Mouse (Mus musculus): ENCODE measurements around the gene Rfx2. TPM values are rescaled to one million over a fixed set of nuclear protein-coding genes. Genes with fewer than 3 reads are reported as not detected.

Rfx2 gene
- 2.5 and 3.4 TPM in 2 replicates for polyA plus RNA-seq (2015; fragmentation: Nextera tagmentation; extraction: Ambion mirVana)

- no peak for ATAC-seq
- no peaks in the 10 kb centered on the region for H3K9me3 ChIP-seq (ENCODE audit: control insufficient read depth, low read length)
- peaks cover 8% of the 10 kb centered on the region for H3K4me1 ChIP-seq (ENCODE audit: control insufficient read depth, insufficient read depth, low read length)
- WGBS, result under 1% methylated on average over 38 of the region's 62 CpGs
- H3K36me3 ChIP-seq (ENCODE audit: control insufficient read depth, insufficient read depth, low read length), result no peaks in the 10 kb centered on the region
- H3K4me2 ChIP-seq (ENCODE audit: low read depth, low read length), result peak within 1 kb of the TSS; percentile 94
- peak within 1 kb of the TSS; percentile 75 for H3K4me3 ChIP-seq (ENCODE audit: low read length)
- no peak within 1 kb of the TSS for H3K27ac ChIP-seq (ENCODE audit: low read length)
- peak within 1 kb of the TSS; percentile 67 for H3K9ac ChIP-seq (ENCODE audit: low read depth, low read length)
- H3K27me3 ChIP-seq (replicated peaks; ENCODE audit: control insufficient read depth, insufficient read depth, low read length), result peaks cover 2% of the 10 kb centered on the region; the same call in 1 of the 2 replicates
These were observed at the start of gene Rfx2 for GRCm38 (mm10) chr17:56830411-56831110. Rfx2 (minus strand) TSS chr17:56831013.

GRCm38 (mm10) chr17:56877426-56877825, 46.6 kb upstream of the Rfx2 start:
- Histone ChIP-seq H3K4me1 (ENCODE audit: control insufficient read depth, insufficient read depth, low read length) (no peaks in the 10 kb centered on the region), H3K9ac (ENCODE audit: low read depth, low read length) (no peak overlapping the region), H3K36me3 (ENCODE audit: control insufficient read depth, insufficient read depth, low read length) (no peaks in the 10 kb centered on the region), H3K4me3 (ENCODE audit: low read length) (no peak overlapping the region), H3K9me3 (ENCODE audit: control insufficient read depth, low read length) (no peaks in the 10 kb centered on the region), H3K27ac (ENCODE audit: low read length) (no peak overlapping the region), H3K27me3 (replicated peaks; ENCODE audit: control insufficient read depth, insufficient read depth, low read length) (no peaks in the 10 kb centered on the region), H3K4me2 (ENCODE audit: low read depth, low read length) (no peak overlapping the region)
- ATAC-seq, result no peak
- 88% methylated on average over 19 of the region's 19 CpGs for WGBS

- H3K9me3 ChIP-seq (ENCODE audit: control insufficient read depth, low read length), result no peaks in the 10 kb centered on the region
- no peaks in the 10 kb centered on the region for H3K27me3 ChIP-seq (replicated peaks; ENCODE audit: control insufficient read depth, insufficient read depth, low read length)
- ATAC-seq, result no peak
- H3K9ac ChIP-seq (ENCODE audit: low read depth, low read length), result no peak overlapping the region
- WGBS, result 59% methylated on average over 8 of the region's 8 CpGs
- H3K4me2 ChIP-seq (ENCODE audit: low read depth, low read length), result no peak overlapping the region
- H3K27ac ChIP-seq (ENCODE audit: low read length), result no peak overlapping the region
- no peaks in the 10 kb centered on the region for H3K36me3 ChIP-seq (ENCODE audit: control insufficient read depth, insufficient read depth, low read length)
- no peaks in the 10 kb centered on the region for H3K4me1 ChIP-seq (ENCODE audit: control insufficient read depth, insufficient read depth, low read length)
- no peak overlapping the region for H3K4me3 ChIP-seq (ENCODE audit: low read length)
These were observed 46.2 kb upstream of the Rfx2 start for GRCm38 (mm10) chr17:56876981-56877380.

GRCm38 (mm10) chr17:56876465-56876864, 45.7 kb upstream of the Rfx2 start:
- no peak for ATAC-seq
- 84% methylated on average over 3 of the region's 3 CpGs for WGBS
- no peak overlapping the region for H3K27ac ChIP-seq (ENCODE audit: low read length)
- no peak overlapping the region for H3K4me2 ChIP-seq (ENCODE audit: low read depth, low read length)
- H3K9me3 ChIP-seq (ENCODE audit: control insufficient read depth, low read length), result no peaks in the 10 kb centered on the region
- H3K4me3 ChIP-seq (ENCODE audit: low read length), result no peak overlapping the region
- no peaks in the 10 kb centered on the region for H3K4me1 ChIP-seq (ENCODE audit: control insufficient read depth, insufficient read depth, low read length)
- H3K27me3 ChIP-seq (replicated peaks; ENCODE audit: control insufficient read depth, insufficient read depth, low read length), result no peaks in the 10 kb centered on the region
- H3K9ac ChIP-seq (ENCODE audit: low read depth, low read length), result no peak overlapping the region
- no peaks in the 10 kb centered on the region for H3K36me3 ChIP-seq (ENCODE audit: control insufficient read depth, insufficient read depth, low read length)

GRCm38 (mm10) chr17:56874936-56875651, 44.3 kb upstream of the Rfx2 start, which contains the start of gene 1700061G19Rik:
1700061G19Rik (plus strand) TSS chr17:56875477.
- H3K36me3 ChIP-seq (ENCODE audit: control insufficient read depth, insufficient read depth, low read length), result no peaks in the 10 kb centered on the region
- ATAC-seq, result no peak
- H3K4me2 ChIP-seq (ENCODE audit: low read depth, low read length), result no peak within 1 kb of the TSS
- no peak within 1 kb of the TSS for H3K4me3 ChIP-seq (ENCODE audit: low read length)
- H3K9ac ChIP-seq (ENCODE audit: low read depth, low read length), result no peak within 1 kb of the TSS
- no peaks in the 10 kb centered on the region for H3K9me3 ChIP-seq (ENCODE audit: control insufficient read depth, low read length)
- H3K27me3 ChIP-seq (replicated peaks; ENCODE audit: control insufficient read depth, insufficient read depth, low read length), result no peaks in the 10 kb centered on the region
- no peak within 1 kb of the TSS for H3K27ac ChIP-seq (ENCODE audit: low read length)
- WGBS, result 78% methylated on average over 12 of the region's 12 CpGs
- no peaks in the 10 kb centered on the region for H3K4me1 ChIP-seq (ENCODE audit: control insufficient read depth, insufficient read depth, low read length)

GRCm38 (mm10) chr17:56874237-56874636, 43.4 kb upstream of the Rfx2 start, which contains the start of gene Acsbg2:
Acsbg2 (minus strand) TSS chr17:56874447.
- no peak within 1 kb of the TSS for H3K9ac ChIP-seq (ENCODE audit: low read depth, low read length)
- no peaks in the 10 kb centered on the region for H3K4me1 ChIP-seq (ENCODE audit: control insufficient read depth, insufficient read depth, low read length)
- no peaks in the 10 kb centered on the region for H3K36me3 ChIP-seq (ENCODE audit: control insufficient read depth, insufficient read depth, low read length)
- H3K27ac ChIP-seq (ENCODE audit: low read length), result no peak within 1 kb of the TSS
- H3K4me2 ChIP-seq (ENCODE audit: low read depth, low read length), result no peak within 1 kb of the TSS
- WGBS, result 92% methylated on average over 2 of the region's 2 CpGs
- H3K27me3 ChIP-seq (replicated peaks; ENCODE audit: control insufficient read depth, insufficient read depth, low read length), result no peaks in the 10 kb centered on the region
- no peaks in the 10 kb centered on the region for H3K9me3 ChIP-seq (ENCODE audit: control insufficient read depth, low read length)
- no peak for ATAC-seq
- H3K4me3 ChIP-seq (ENCODE audit: low read length), result no peak within 1 kb of the TSS

GRCm38 (mm10) chr17:56872512-56872911, 41.7 kb upstream of the Rfx2 start:
- no peak overlapping the region for H3K27ac ChIP-seq (ENCODE audit: low read length)
- no peaks in the 10 kb centered on the region for H3K36me3 ChIP-seq (ENCODE audit: control insufficient read depth, insufficient read depth, low read length)
- no peak overlapping the region for H3K9ac ChIP-seq (ENCODE audit: low read depth, low read length)
- ATAC-seq, result no peak
- no peak overlapping the region for H3K4me2 ChIP-seq (ENCODE audit: low read depth, low read length)
- H3K27me3 ChIP-seq (replicated peaks; ENCODE audit: control insufficient read depth, insufficient read depth, low read length), result no peaks in the 10 kb centered on the region
- no peak overlapping the region for H3K4me3 ChIP-seq (ENCODE audit: low read length)
- H3K9me3 ChIP-seq (ENCODE audit: control insufficient read depth, low read length), result no peaks in the 10 kb centered on the region
- 72% methylated on average over 7 of the region's 7 CpGs for WGBS
- H3K4me1 ChIP-seq (ENCODE audit: control insufficient read depth, insufficient read depth, low read length), result no peaks in the 10 kb centered on the region

GRCm38 (mm10) chr17:56871767-56872166, 41.0 kb upstream of the Rfx2 start:
- WGBS, result 58% methylated on average over 8 of the region's 8 CpGs
- H3K9ac ChIP-seq (ENCODE audit: low read depth, low read length), result no peak overlapping the region
- ATAC-seq, result no peak

GRCm38 (mm10) chr17:56870287-56870953, 39.6 kb upstream of the Rfx2 start:
- no peak overlapping the region for H3K9ac ChIP-seq (ENCODE audit: low read depth, low read length)
- H3K4me2 ChIP-seq (ENCODE audit: low read depth, low read length), result no peak overlapping the region
- H3K9me3 ChIP-seq (ENCODE audit: control insufficient read depth, low read length), result peaks cover 5% of the 10 kb centered on the region
- no peaks in the 10 kb centered on the region for H3K27me3 ChIP-seq (replicated peaks; ENCODE audit: control insufficient read depth, insufficient read depth, low read length)
- no peaks in the 10 kb centered on the region for H3K4me1 ChIP-seq (ENCODE audit: control insufficient read depth, insufficient read depth, low read length)
- no peaks in the 10 kb centered on the region for H3K36me3 ChIP-seq (ENCODE audit: control insufficient read depth, insufficient read depth, low read length)
- ATAC-seq, result no peak
- H3K4me3 ChIP-seq (ENCODE audit: low read length), result no peak overlapping the region
- no peak overlapping the region for H3K27ac ChIP-seq (ENCODE audit: low read length)
- 65% methylated on average over 15 of the region's 15 CpGs for WGBS

More at GRCm38 (mm10) chr17:56871767-56872166, 41.0 kb upstream of the Rfx2 start:
- no peak overlapping the region for H3K4me3 ChIP-seq (ENCODE audit: low read length)
- no peaks in the 10 kb centered on the region for H3K36me3 ChIP-seq (ENCODE audit: control insufficient read depth, insufficient read depth, low read length)
- no peaks in the 10 kb centered on the region for H3K27me3 ChIP-seq (replicated peaks; ENCODE audit: control insufficient read depth, insufficient read depth, low read length)
- H3K27ac ChIP-seq (ENCODE audit: low read length), result no peak overlapping the region
- peaks cover 5% of the 10 kb centered on the region for H3K9me3 ChIP-seq (ENCODE audit: control insufficient read depth, low read length)
- H3K4me1 ChIP-seq (ENCODE audit: control insufficient read depth, insufficient read depth, low read length), result no peaks in the 10 kb centered on the region
- H3K4me2 ChIP-seq (ENCODE audit: low read depth, low read length), result no peak overlapping the region
